Mouse (Mus musculus): Measurements from ENCODE around the gene Colgalt1. TPM values are rescaled to one million over a fixed set of nuclear protein-coding genes. Genes with fewer than 3 reads are reported as not detected.

Colgalt1 gene
- polyA plus RNA-seq (2012): 59.2 and 64.3 TPM in 2 replicates

DNA sequence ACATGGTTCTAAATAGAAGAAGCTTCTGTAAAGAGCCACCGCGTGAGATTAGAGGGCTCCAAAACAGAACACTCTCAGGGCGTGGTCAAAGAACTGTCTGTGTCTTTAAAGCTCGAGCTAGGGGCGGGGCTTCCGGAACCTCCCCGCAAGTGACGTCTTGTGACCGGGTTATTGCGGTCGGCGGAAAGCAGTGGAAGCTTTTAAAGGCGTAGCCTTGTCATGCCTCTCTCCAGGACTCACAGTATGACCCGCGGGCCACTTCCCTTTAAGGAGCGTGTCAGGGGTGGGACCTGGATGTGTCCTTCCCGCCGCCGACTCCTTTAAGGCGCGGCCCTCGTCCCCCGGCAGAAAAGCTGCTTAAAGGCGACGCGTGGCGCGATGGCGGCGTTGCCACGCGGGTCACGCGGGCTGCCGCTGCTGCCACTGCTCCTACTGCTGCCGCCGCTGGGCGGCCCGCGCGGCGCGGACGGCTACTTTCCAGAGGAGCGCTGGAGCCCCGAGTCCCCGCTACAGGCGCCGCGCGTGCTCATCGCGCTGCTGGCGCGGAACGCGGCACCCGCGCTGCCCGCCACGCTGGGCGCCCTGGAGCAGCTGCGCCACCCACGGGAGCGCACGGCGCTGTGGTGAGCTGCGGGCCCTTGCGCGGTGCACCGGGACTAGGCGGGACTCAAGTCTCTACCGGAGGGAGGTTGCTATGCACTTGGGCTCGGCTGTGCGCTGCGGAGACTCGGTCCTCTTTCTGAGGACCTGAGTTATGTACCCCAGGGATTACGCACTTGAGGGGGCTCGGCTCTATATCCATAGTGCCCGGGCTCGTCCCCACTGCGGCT lies at the start of gene Colgalt1:
Gene Colgalt1 (plus strand): TSS at position 177 of the 830 bp plus-strand sequence.

DNA sequence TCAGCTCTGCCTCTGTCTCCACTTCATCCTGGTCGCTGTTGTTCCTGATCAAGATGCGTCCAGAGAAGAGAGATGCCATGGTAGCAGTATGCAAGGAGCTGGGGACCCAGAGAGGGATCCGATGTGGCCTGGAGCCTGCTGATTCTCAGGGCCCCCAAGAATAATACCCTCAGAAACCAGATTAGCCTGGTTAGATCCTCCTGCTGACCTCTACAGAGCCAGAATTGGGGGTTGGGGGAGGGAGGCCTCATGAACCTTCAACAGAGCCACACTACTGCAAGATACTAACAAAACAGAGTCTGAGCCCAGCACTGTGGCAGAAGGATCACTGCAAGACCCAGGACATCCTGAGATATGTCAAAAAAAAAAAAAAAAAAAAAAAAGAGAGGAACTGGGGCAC lies 44.3 kb upstream of the Colgalt1 start, which contains the start of gene Nxnl1:
Gene Nxnl1 (minus strand): TSS at position 101 of the 400 bp plus-strand sequence.

DNA sequence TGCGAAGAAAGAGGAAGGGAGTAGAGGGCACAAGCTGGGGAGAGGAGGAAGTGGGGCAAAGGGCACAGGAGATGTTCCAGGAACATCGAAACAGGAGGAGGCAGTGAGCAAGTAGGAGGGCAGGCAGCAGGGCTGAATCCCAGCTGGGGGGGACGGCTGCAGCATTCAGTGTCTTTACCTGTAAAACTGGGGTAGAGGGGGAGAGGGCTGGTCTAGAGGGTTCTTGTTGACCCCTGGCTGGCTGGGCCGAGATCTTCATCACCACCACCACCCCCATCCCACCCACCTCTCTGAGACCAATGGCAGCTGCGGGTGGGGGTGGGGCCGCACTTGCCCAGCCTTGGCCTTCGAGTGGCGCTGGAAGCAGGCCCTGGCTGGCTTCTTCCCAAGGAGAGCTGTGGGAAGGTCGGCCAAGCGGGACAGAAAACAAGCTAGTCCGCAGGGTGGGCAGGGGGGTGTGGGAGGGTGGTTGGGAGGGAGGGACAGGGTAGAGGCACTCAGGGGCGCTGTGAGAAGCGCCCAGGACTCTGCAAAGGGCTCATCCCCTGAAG lies 42.3 kb upstream of the Colgalt1 start, which contains the start of gene Slc27a1:
Gene Slc27a1 (plus strand): TSS at position 496 of the 551 bp plus-strand sequence.

DNA sequence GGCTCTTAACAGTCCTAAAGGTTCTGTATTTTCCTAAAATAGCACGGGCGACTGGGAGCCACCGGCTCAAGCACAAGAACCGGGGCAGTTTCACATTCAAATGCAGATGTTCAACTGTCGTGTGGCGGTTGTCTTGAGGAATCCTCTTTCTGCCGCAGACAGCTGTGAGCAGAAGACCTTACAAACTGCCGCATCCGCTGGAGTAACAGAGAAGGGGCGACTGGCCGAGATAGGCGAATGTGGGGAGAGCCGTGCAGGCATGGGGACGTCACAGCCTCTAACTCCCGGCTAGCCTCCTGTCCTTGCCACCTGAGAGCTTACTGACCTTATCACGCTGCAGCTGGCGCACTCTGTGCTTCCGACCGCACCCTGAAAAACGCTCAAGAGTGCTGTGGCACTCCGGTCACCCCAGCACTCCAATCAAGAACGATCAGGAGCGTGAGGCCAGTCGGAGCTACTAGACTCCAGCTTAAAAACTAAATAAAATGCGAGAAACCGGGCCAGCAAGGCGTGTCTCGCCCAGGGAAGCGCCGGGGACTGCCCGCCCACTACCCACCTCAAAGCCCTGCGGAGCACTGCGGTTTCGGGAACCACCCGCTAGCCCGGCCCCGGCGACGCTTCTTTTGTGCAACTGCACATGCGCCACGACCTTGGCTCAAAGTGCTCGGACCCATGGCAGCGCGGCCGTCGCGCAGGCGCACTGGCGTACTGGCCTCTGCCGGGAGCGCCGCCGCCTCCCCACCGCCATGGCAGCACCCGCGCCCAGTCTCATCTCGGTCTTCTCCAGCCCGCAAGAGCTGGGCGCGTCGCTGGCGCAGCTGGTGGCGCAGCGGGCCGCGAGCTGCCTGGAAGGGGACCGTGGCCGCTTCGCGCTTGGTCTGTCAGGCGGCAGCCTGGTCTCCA lies 19.1 kb upstream of the Colgalt1 start, which contains the start of gene Pgls:
Gene Pgls (plus strand): TSS at position 706 of the 903 bp plus-strand sequence.

DNA sequence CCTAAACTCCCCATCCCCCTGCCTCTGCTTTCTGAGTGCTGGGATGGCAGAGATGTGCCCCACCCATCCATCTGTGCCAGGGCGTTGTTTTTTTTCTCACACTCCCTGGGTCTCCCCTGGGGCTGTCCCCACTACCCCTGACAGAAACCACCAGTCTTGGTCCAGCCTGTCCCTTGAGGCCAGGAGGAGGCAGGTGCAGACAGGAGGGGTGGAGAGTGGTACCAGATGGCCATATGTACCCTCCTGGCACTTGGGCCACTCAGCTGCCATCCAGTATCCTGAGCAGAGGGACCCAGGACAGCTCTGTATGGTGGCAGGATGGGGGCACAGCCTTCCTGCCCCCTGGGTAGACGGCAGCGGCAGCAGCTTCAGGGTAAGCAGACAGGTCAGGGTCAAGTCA lies 13.3 kb upstream of the Colgalt1 start, which contains the start of gene Fam129c:
Gene Fam129c (plus strand): TSS at position 198 of the 400 bp plus-strand sequence.

DNA sequence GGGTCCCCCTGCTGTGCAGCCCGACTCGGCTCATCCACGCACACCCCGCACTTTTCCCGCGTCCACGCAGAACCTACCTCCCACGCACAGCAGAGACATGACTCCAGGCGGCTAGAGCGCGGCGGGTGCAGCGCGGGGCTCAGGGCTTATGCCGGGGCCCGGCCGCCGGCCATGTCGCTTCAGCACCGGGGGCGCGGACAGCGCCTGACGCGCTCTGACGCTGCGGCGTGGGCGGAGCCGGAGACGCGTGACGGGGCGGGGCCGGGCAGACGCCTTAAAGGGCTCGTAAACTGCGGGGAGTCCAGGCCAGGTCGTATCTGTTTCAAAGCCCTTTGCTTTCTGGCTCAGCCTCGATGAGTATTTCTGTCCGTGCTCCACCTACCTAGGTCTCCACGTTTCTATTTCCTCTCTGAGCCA lies 60.8 kb downstream of the Colgalt1 start, which contains the start of gene Unc13a:
Gene Unc13a (minus strand): TSS at position 209 of the 417 bp plus-strand sequence.

Other genes starting within 250 kb of the Colgalt1 start
- 291 and 315 TPM in 2 replicates for gene Use1, start 244.2 kb upstream of the Colgalt1 start, polyA plus RNA-seq (2012)
- gene Ocel1, start 239.7 kb upstream of the Colgalt1 start, polyA plus RNA-seq (2012): 24.1 and 32.7 TPM in 2 replicates
- 25.0 and 27.3 TPM in 2 replicates for gene Nr2f6, start 229.0 kb upstream of the Colgalt1 start, polyA plus RNA-seq (2012)
- gene Ushbp1, start 215.2 kb upstream of the Colgalt1 start, polyA plus RNA-seq (2012): not detected in 2 replicates
- gene Babam1, start 214.1 kb upstream of the Colgalt1 start, polyA plus RNA-seq (2012): 134 and 147 TPM in 2 replicates
- 25.9 and 26.0 TPM in 2 replicates for gene Ankle1, start 205.0 kb upstream of the Colgalt1 start, polyA plus RNA-seq (2012)
- gene Abhd8, start 147.3 kb upstream of the Colgalt1 start, polyA plus RNA-seq (2012): 39.6 and 48.5 TPM in 2 replicates
- gene Mrpl34, start 146.0 kb upstream of the Colgalt1 start, polyA plus RNA-seq (2012): 195 and 205 TPM in 2 replicates
- 224 and 225 TPM in 2 replicates for gene Dda1, start 141.8 kb upstream of the Colgalt1 start, polyA plus RNA-seq (2012)
- 10.6 and 17.2 TPM in 2 replicates for gene Ano8, start 125.0 kb upstream of the Colgalt1 start, polyA plus RNA-seq (2012)
- gene Gtpbp3, start 122.9 kb upstream of the Colgalt1 start, polyA plus RNA-seq (2012): 34.8 and 36.4 TPM in 2 replicates
- 12.9 and 16.5 TPM in 2 replicates for gene Plvap, start 99.2 kb upstream of the Colgalt1 start, polyA plus RNA-seq (2012)
- not detected in 2 replicates for gene Ccdc194, start 85.3 kb upstream of the Colgalt1 start, polyA plus RNA-seq (2012)
- gene Bst2, start 73.5 kb upstream of the Colgalt1 start, polyA plus RNA-seq (2012): 250 and 257 TPM in 2 replicates
- 174 and 201 TPM in 2 replicates for gene Mvb12a, start 68.1 kb upstream of the Colgalt1 start, polyA plus RNA-seq (2012)
- gene Tmem221, start 52.1 kb upstream of the Colgalt1 start, polyA plus RNA-seq (2012): 0.32 and 0.37 TPM in 2 replicates
- not detected in 2 replicates for gene Nxnl1, start 44.4 kb upstream of the Colgalt1 start, polyA plus RNA-seq (2012)
- gene Slc27a1, start 42.1 kb upstream of the Colgalt1 start, polyA plus RNA-seq (2012): 12.6 and 18.3 TPM in 2 replicates
- 408 and 426 TPM in 2 replicates for gene Pgls, start 18.8 kb upstream of the Colgalt1 start, polyA plus RNA-seq (2012)
- 14.0 and 18.2 TPM in 2 replicates for gene Fam129c, start 13.3 kb upstream of the Colgalt1 start, polyA plus RNA-seq (2012)
- 0.64 and 1.7 TPM in 2 replicates for gene Unc13a, start 60.8 kb downstream of the Colgalt1 start, polyA plus RNA-seq (2012)
- gene Jak3, start 65.3 kb downstream of the Colgalt1 start, polyA plus RNA-seq (2012): 93.6 and 114 TPM in 2 replicates
- gene Insl3, start 78.2 kb downstream of the Colgalt1 start, polyA plus RNA-seq (2012): 49.6 and 68.7 TPM in 2 replicates
- gene B3gnt3, start 90.8 kb downstream of the Colgalt1 start, polyA plus RNA-seq (2012): 0.76 and 1.4 TPM in 2 replicates
- 421 and 422 TPM in 2 replicates for gene Fcho1, start 114.7 kb downstream of the Colgalt1 start, polyA plus RNA-seq (2012)

All from megakaryocyte-erythroid progenitor cell, adult 5 weeks (primary cell).